Mouse (Mus musculus): ENCODE data around the gene Gabrb3. TPM values are rescaled to one million over a fixed set of nuclear protein-coding genes. Genes with fewer than 3 reads are reported as not detected.

The Gabrb3 gene
- total RNA-seq, 2 experiments from 2014 or later, result 276 to 305 TPM

- DNase-seq (ENCODE audit: low spot score in 2 of 2), result no peak
- TF ChIP-seq CTCF (conservative IDR thresholded peaks at IDR 0.05), result no peak
- Histone ChIP-seq H3K4me3 (no peak overlapping the region), H3K27ac (no peak overlapping the region)
These were observed 368.0 kb downstream of the Gabrb3 start for GRCm38 (mm10) chr7:57787520-57787919.

GRCm38 (mm10) chr7:57803266-57803665 lies 383.8 kb downstream of the Gabrb3 start:
- no peak for DNase-seq (ENCODE audit: low spot score in 2 of 2)
- no peak for TF ChIP-seq CTCF (conservative IDR thresholded peaks at IDR 0.05)
- H3K4me3 ChIP-seq, result no peak overlapping the region
- no peak overlapping the region for H3K27ac ChIP-seq

GRCm38 (mm10) chr7:57813716-57814115 lies 394.2 kb downstream of the Gabrb3 start:
- Histone ChIP-seq H3K4me3 (no peak overlapping the region), H3K27ac (no peak overlapping the region)
- DNase-seq (ENCODE audit: low spot score in 2 of 2), result no peak
- no peak for TF ChIP-seq CTCF (conservative IDR thresholded peaks at IDR 0.05)

- DNase-seq (ENCODE audit: low spot score in 2 of 2), result no peak
- Histone ChIP-seq H3K4me3 (no peak overlapping the region), H3K27ac (no peak overlapping the region)
- TF ChIP-seq CTCF (conservative IDR thresholded peaks at IDR 0.05), result no peak
These were observed 422.9 kb downstream of the Gabrb3 start for GRCm38 (mm10) chr7:57842383-57842896.

GRCm38 (mm10) chr7:57867951-57868350 lies 448.5 kb downstream of the Gabrb3 start:
- TF ChIP-seq CTCF (conservative IDR thresholded peaks at IDR 0.05), result no peak
- no peak for DNase-seq (ENCODE audit: low spot score in 2 of 2)
- H3K4me3 ChIP-seq, result no peak overlapping the region
- H3K27ac ChIP-seq, result no peak overlapping the region

Small RNA genes within 50 kb of the gene (microRNA-seq; reads per million reads assigned to microRNA genes)
- 0 reads per million in 2 experiments for gene Mir6389

Other genes with a start within 250 kb of the Gabrb3 start
- gene Gabrg3, start 32.5 kb upstream of the Gabrb3 start, total RNA-seq (2021), result 10 to 100 TPM; 15.5 to 15.8 TPM
- gene Gabra5, start 90.4 kb downstream of the Gabrb3 start, total RNA-seq (2021), result 100 to 1,000 TPM; 172 to 194 TPM